Mouse (Mus musculus) T-helper 17 cell (primary cell): ENCODE measurements around the gene Sgta.
"Not testable (repeated sequence)": the region's sequence is repeated elsewhere in the genome, so short reads cannot be mapped to it uniquely, and the experiment has no call there.

Source experiments
- in situ Hi-C, 2 experiments: fragments of 300-600 bp; cut with MboI, MseI; formaldehyde crosslinking; loops; 1 replicate in 1 of 2; 2 replicates in 1 of 2; pipeline ENCODE4 v1.15.1; 2025; ENCODE audit warnings: high pct_unique_total_duplicates in 2 of 2

The Sgta gene

DNA sequence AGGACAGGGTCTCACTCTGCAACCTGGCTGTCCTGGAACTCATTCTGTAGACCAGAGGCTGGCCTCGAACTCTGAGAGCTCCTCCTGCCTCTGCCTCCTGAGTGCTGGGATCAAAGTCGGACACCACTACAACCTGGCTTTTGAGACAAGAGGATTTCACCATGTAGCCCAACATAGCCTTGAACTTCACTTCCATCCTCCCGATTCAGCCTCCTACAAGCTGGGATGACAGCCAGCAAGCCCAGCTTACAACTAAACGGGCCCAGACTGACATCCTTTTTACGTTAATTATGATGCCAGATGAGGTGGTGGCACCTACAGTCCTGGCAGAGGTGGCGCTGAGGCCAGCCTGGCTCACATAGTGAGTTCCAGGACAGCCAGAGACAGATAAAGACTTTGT lies 1.1 kb downstream of the Sgta start:
- in situ Hi-C loops = no loop called here

DNA sequence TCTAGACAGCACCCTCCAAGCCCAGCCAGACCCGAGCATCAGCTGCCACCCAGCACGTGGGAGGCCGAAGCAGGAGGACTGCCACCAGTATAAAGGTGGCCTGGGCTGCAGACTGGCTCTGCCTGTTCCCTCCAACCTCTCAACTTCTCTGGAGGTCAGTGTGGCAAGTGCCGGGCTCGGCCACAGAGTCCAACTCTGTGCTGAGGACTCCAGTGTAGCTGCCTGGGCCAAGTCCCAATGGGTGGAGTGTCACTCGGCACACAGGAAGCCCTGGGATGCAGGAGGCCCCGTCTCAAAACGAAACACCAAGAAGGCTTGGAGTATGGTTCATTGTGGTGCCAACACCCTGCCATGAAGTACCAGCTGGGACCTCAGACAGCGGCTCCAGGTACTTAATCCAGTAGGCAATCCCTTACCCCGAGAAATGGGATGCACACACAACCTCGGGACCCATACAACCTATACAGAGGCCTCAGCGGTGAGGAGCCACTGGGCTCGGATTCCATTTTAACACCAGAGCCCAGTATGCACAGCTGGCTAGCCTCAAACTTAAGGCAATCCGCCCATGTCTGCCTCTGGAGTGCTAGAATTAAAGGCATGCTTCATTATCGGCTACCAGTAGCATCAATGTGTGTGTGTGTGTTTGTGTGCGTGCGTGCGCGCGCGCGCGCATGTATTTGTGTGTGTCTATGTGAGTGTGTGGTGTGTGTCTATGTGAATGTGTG lies 2.4 kb downstream of the Sgta start:
- in situ Hi-C loops = no loop called here

DNA sequence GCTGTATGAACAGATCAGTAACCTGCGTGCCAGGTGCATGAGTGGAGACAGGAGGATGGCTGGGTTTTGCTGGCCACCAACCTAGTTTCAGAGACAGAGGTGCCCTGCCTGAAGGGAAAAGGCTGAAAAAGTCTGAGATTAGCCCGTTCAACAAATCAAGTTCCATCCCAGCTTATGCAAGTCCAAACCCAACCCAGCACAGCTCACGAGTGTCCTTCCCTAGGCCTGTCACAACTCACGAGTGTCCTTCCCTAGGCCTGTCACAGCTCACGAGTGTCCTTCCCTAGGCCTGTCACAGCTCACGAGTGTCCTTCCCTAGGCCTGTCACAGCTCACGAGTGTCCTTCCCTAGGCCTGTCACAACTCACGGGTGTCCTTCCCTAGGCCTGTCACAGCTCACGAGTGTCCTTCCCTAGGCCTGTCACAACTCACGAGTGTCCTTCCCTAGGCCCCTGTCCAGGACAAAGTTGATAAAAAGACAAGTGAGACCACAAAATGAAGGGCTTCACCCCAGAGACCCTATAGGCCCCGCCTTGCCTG lies 4.1 kb downstream of the Sgta start:
- in situ Hi-C loops = not testable (repeated sequence)

DNA sequence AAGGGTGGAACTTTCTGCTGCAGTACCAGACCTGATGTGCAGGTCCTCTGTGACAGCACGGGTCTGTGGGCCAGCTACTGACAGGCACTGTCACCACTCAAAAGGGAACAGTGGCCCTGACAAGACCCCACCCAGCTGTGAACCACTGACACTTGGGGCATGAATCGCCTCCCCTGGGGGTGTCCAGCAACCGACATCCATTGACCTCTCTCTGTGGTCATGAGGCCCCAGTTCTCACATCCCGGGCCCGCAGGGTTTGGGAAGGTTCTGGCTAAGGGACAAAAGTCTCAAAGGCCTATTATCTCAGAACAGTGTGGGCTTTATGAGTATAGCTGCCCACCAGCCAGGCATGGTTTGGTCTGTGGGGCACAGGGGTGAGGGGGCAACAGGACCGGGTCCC lies 4.8 kb downstream of the Sgta start:
- in situ Hi-C loops = no loop called here

DNA sequence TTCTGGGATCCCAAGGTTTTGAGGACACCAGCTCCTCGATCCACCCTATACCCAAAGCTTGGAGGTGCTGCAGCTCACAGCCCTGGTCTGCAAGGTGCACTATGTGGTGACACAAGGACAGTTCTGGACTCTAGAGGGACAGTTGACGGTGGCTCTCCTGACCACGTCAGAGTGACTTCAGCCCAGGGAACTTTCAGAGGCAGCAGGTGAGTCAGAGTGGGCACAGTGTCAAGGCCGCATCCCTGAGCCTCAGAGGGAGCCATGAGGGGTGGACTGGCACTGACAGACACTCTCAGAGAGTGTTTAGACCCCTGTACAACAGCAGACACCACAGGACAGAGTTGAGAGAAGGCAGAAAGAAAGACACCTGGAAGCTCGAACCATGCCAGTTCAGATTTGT lies 7.4 kb downstream of the Sgta start:
- in situ Hi-C loops = no loop called here

DNA sequence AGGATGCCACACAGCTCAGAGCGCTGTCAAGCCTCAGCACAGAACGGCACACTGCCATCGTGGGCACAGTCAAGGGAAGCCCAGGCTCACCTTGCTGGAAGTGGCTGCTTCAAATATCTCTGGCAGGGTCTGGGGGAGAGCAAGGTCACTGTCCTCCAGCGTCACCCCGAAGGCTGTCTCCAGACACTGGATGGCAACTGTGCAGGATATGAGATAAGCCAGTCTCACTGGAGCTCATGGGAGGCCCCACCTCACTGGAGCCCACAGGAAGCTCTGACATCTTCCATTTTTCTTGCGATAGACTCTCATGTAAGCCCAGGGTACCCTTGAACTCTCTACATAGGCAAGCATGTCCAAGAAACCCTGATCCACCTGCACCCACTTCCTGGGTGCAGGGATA lies 8.8 kb downstream of the Sgta start:
- in situ Hi-C loops = no loop called here

DNA sequence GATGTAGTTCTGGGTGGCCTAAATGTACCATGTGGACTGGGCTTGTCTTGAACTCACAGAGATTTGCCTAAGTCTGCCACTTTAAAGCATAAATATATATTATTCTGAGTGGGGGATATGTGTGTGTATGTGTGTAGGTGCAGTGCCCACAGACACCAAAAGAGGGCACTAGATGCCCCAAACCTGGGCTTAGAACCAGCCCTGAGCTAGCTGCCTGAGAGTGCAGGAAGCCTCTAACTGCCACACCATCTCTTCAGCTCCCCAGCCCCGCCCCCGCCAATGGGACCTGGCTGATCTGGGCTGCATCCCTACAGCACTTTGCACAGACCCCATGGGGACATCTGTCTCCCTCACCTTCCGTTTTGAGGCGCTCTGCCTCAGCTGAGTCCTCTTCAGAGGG lies 9.3 kb downstream of the Sgta start:
- in situ Hi-C loops = no loop called here

DNA sequence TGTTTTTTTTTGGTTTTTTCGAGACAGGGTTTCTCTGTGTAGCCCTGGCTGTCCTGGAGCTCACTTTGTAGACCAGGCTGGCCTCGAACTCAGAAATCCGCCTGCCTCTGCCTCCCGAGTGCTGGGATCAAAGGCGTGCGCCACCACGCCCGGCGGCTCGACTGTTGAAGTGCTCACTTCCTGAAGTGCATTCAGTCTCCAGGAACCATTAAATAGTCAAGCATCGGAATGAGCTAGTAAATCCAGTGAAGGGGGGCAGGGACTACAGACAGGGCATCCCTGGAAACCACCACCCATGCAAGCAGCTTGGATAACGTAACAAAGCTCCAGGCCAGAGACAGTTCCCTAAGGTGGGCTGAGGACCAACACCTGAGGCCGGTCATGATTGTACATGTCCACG lies 14.7 kb downstream of the Sgta start:
- in situ Hi-C loops = not testable (repeated sequence)

DNA sequence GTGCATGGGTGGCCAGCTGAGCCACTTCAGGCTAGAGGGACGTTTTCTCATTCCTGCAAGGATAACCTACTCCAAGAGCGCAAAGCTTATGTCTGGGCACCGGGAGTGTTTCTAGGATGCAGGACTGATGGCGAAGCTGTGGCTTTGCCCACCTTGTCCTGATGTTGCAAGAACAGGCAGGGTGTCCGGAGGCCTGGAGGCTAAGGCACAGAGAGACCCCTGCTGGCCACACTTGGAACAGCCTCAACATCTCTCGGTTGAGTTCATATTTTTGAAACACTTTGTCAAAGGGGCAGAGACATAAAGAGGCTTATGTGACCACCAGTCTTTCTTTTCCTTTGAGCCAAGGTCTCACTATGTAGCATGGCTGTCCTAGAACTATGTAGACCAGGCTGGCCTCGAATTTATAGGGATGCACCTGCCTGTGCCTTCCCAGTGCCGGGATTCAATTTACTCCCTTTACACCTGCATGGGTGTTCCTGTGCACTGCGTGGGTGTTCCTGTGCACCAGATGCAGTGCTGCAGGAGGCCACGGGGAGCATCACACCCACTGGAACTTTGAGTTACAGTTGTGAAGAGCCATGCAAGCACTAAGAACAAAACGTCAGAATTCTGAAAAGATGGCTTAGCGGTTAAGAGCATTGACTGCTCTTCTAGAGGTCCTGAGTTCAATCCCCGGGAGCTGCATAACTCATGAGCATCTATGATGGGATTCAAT lies 18.4 kb downstream of the Sgta start:
- in situ Hi-C loops = no loop called here

DNA sequence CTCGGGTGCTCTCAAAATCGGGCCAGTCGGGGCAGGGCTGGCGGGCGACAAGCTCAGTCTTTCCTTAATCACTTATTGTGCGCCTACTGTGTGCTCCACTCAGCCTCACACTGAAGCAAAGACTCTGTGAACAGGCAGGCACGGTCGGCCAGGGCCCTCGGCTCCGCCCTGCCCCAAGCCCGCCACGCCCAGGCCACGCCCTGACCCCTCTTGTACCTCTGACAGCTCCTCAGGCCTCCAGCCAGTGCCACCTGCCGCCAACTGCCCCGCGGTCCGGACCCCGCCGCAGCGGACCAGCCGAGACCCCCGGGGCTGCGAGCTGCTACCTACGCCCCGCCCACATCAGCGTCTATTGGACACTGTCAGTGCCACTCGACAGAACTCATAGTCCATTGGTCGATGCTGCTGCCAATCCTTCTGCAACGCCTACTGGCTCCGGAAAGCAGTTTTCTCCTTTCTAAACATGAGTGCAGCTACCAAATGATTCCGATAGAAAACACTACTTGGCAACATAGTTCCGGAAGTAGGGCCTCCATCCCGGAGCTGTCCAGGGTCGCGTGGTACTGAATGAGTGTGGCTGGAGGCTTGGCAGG lies 22.9 kb downstream of the Sgta start, which contains the start of gene Slc39a3:
Gene Slc39a3 (minus strand): TSS at position 439 of the 593 bp plus-strand sequence.
- in situ Hi-C loops = no loop called here

DNA sequence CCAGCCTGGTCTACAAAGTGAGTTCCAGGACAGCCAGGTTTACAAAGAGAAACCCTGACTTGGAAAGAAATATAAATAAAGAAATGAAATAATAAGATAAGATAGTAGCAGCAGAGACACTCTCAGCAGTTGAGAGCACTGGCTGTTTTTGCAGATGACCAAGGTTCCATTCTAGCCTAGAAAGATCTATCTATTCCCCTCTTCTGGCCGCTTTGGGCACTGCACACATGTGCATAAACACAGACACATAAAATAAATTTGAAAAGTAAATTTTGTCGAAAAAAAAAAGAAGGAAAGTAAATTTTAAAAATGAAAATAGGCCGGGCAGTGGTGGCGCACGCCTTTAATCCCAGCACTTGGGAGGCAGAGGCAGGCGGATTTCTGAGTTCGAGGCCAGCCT lies 23.7 kb downstream of the Sgta start:
- in situ Hi-C loops = no loop called here

DNA sequence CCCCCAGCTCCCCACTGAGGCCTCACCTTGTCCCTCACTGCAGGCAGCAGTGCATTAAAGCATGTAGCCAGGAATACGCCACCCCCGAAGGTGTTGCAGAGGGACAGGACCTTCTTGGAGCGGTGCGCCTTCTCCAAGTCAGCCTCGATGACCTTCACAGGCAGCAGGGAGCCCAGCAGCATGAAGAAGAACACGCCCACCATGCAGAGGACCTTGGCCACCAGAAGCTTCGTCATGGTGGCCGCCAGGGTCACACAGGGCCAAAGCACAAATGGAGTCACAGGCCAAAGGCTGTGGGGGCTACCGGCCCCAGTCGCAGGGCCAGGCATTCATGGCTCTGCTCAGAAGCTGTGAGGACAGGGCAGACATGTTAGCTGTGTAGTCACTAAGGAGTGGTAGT lies 26.4 kb downstream of the Sgta start:
- in situ Hi-C loops = no loop called here

DNA sequence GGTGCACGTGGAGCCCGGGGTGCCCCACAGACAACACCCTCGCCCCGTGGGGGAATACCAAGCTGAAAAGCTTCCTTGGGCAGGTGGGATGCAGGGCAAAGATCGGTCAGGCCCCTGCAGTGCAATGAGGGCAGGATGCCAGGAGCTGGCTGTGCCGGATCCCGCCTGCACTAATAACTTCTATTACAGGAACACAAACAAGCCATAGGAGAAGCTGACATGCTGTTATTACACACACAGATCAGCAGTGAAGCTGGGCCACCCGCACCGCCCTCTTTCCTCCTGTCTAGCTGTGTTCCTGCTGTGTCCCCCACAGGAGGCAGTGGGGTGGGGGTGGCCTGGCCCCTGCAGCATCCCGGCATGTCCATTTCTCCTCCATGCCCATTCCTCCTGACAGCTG lies 30.9 kb downstream of the Sgta start:
- in situ Hi-C loops = no loop called here

DNA sequence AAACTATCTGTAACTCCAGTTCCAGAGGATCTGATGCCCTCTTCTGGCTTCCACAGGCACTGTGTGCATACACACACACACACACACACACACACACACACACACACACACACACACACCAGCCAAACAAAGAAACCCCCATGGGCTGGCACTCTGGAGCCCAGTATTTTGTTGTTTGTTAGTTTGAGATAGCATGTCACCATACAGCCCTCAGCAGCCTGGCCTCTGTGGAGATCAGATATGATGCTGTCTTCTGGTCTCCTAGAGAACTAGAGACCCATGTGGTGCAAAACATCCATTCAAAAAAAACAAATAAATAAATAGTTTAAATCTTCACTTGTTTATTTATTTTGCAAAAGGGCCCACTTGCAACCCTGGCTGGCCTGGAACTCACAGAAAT lies 31.8 kb downstream of the Sgta start:
- in situ Hi-C loops = no loop called here

DNA sequence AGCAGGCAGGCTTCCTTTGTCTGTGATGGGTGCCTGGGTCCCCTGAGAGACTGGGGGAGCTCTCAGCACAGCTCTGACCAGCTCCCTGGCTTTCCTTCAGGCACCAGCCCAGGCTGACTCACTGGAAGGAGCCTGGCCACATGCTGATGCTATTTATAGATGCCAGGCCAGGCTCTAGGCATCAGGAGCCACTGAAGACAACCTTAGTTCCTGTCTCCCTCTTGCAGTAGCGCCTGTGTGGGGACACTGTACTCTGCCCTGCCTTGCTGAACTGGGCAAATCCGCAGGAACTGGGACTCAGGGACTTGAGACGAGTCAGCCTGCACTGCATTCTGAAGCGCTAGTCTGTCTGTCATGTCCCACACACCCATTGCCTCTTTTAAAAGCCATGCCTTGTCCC lies 32.6 kb downstream of the Sgta start:
- in situ Hi-C loops = no loop called here

DNA sequence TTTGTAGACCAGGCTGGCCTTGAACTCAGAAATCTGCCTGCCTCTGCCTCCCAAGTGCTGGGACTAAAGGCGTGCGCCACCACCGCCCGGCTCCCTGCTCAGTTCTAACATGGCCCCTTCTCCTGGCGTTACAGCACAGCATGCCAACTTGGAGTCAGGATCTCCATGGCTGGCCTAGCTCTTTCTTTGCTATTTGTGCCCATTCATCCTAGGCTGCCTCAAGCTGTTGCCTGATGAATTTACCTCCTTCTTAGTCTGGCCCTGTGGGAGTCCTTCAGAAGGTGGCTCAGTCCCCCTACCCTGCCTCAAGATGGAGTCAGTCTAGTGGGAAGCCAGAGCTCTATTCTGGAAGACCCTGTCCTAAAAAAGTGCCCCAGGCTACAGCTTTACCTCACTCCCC lies 33.1 kb downstream of the Sgta start:
- in situ Hi-C loops = no loop called here

DNA sequence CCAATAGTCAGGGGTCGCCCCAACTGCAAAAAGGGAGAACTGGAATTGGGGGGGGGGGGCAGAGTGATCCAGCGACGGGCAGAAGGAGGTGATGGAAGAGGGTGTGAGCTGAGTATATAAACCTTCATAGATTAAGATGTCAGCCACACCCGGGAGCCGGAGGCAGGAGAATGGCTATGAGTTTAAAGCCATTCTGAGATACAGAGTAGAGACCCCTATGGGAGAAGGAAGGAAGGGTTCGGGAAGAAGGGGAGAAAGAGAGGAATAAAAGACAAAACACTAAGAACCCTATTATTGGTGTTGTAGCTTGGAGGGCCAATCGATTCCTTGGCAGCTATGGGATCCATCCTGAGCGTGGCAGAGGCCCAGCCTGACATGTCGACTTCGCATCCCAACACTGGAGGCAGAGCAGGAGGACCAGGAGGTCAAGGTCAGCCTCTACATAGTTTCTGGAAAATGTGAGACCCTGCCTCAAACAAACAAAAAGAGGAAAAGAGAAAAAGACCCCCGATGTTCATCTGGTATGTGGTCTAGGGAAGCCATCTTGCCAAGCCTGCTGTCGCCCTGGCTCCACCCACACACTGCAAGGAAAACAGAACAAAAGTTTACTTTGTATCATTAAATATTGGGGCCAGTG lies 34.2 kb downstream of the Sgta start, which contains the start of gene Diras1:
Gene Diras1 (minus strand): TSS at position 24 of the 637 bp plus-strand sequence.
- in situ Hi-C loops = no loop called here

DNA sequence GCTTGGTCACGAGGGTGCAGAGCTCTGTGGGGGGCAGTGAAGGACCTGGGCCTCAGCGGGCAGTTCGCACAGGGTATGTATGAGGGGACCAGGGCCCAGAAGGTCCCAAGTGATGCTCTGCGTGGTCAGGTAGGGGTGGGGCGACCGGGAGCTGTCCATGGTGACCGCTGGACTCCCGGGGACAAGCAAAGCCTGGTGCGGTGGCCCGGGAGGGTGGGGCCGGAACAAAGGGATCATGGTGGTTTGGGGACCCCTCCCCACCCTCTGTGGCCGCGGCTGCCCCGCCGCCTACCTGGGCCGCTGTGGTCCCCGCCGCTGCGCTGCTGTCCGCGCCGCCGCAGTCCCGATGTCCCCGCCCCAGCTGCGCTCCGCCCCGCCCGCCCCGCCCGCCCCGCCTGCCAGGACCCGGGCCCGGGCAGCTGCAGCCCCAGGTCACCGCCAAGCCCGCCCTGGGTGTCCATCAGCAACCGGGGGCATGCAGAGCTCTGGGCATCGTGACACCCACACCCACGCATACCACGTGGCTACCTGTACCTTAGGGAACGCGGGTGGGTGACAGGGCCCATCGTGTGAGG lies 34.8 kb downstream of the Sgta start:
- in situ Hi-C loops = no loop called here

DNA sequence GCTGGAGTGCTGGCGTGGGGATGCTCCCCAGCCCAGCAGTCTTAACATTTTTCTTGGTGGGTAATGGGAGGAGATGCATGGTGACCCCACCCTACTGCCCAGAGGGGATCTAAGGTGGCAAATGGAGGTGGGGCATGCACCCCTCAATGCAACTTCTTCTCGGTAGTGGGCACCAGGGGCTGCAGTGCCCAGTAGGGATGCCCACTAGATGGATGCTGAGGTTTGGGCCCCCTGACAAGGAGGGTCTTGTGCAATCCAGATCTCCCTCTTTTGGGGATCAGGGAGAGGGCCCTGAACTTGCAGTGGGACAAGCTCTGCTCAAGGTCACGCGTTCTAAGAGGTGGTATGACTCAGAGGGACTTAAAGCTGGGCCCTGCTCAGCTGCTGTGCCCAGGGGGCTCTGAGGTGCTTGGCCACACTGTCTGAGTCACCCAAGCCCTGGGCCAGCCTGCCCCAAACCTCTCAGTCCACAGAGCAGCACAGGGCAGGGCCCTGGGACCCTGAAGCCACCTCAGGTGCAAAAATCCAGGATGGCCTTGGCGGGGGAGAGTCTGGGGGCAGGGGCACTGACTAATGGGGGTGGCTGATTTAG lies 35.5 kb downstream of the Sgta start:
- in situ Hi-C loops = no loop called here

DNA sequence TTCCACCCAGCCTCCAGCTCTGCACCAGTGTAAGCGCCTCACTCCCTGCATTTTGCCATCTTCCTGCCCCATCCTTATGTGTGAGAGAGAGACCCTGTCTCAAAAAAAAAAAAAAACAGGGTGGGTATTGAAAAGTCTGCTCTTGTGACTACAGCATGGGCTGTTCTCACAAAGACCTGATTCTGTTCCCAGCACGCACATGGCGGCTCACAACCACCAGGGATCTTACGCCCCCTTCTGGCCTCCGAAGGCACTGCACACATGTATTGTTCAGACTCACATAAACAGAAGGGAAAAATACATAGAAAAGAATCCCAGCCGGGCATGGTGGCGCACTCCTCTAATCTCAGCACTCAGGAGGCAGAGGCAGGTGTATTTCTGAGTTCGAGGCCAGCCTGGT lies 37.2 kb downstream of the Sgta start:
- in situ Hi-C loops = no loop called here

DNA sequence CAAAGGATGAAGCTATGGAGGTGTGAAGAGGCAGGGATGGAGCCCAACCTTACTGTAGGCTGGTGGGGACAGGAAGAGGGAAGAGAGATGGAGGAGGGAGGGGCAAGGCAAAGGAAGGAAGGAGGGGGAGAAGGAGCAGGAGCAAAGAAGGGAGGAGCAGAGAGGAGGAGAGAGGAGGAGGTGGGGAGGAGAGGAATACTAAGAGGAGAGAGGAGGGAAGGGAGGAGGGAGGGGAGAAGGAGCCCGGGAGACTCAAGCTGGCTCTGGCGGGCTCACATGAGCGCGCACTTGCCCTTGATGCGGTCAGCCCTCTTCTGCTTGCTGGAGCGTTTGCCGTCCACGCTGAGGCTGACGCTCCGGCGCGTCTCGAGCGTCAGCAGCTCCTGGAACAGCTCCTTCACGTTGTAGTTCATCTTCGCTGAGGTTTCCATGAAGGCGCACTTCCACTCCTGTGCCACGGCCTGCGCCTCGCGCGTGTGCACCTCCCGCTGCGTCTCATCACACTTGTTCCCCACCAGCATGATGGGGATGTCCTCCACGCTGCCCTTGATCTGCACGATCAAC lies 38.4 kb downstream of the Sgta start:
- in situ Hi-C loops = no loop called here
